Mouse (Mus musculus): ENCODE measurements around the gene Usp48.

Gene Usp48

GRCm38 (mm10) chr4:137687234-137687825, 93.8 kb downstream of the Usp48 start:
- no peak for DNase-seq (ENCODE audit: low spot score)

- no peak for DNase-seq (ENCODE audit: low spot score)
Observed at GRCm38 (mm10) chr4:137692107-137692902, 98.8 kb downstream of the Usp48 start.

- no peak for DNase-seq (ENCODE audit: low spot score)
Observed at GRCm38 (mm10) chr4:137695300-137695699, 101.7 kb downstream of the Usp48 start.

GRCm38 (mm10) chr4:137695900-137696299, 102.3 kb downstream of the Usp48 start:
- DNase-seq (ENCODE audit: low spot score), result no peak

GRCm38 (mm10) chr4:137697156-137697885, 103.8 kb downstream of the Usp48 start:
- no peak for DNase-seq (ENCODE audit: low spot score)

- no peak for DNase-seq (ENCODE audit: low spot score)
Observed at GRCm38 (mm10) chr4:137698076-137698985, 104.8 kb downstream of the Usp48 start.

- DNase-seq (ENCODE audit: low spot score), result no peak
Observed at GRCm38 (mm10) chr4:137699264-137700211, 106.0 kb downstream of the Usp48 start.

GRCm38 (mm10) chr4:137700960-137701359, 107.4 kb downstream of the Usp48 start:
- DNase-seq (ENCODE audit: low spot score), result no peak

GRCm38 (mm10) chr4:137703077-137703476, 109.5 kb downstream of the Usp48 start:
- no peak for DNase-seq (ENCODE audit: low spot score)

GRCm38 (mm10) chr4:137704561-137704960, 111.0 kb downstream of the Usp48 start:
- no peak for DNase-seq (ENCODE audit: low spot score)

GRCm38 (mm10) chr4:137705379-137705778, 111.8 kb downstream of the Usp48 start:
- DNase-seq (ENCODE audit: low spot score), result no peak

GRCm38 (mm10) chr4:137706510-137706909, 113.0 kb downstream of the Usp48 start:
- no peak for DNase-seq (ENCODE audit: low spot score)

- DNase-seq (ENCODE audit: low spot score), result peak; percentile 69
Observed at GRCm38 (mm10) chr4:137707216-137707990, 113.8 kb downstream of the Usp48 start.

Data from urinary bladder, postnatal 10 days (tissue).